Mouse (Mus musculus): ENCODE measurements around the gene Trim23. TPM values are rescaled to one million over a fixed set of nuclear protein-coding genes. Genes with fewer than 3 reads are reported as not detected.

Gene Trim23
- 107 TPM for polyA plus RNA-seq (2014; fragmentation: Illumina TruSeq; extraction: RNeasy Lipid Tissue Mini Kit (QIAGEN cat#74804))

DNA sequence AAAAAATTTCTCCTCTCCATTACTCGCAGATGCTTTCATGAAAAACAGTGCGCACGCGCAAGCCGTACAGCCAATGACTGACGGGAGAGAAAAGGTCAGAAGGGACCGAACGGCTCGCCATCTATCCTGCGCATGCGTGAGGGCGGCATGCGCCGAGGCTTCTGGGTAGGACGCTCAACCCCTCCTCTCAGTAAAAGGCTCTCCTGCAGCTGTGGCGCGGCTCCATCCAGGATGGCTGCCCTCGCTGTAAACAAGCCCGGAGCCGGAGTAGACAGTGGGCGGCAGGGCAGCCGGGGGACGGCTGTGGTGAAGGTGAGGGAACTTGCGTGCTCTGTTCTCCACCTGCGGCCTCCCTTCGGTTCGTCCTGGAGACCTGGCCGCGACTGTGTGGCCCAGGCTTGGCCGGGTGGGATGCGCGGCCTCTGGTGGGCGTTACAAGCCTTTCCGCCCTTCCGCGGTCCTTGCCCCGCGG lies at the start of gene Trim23:
Gene Trim23 (plus strand): TSS at position 148 of the 472 bp plus-strand sequence.

DNA sequence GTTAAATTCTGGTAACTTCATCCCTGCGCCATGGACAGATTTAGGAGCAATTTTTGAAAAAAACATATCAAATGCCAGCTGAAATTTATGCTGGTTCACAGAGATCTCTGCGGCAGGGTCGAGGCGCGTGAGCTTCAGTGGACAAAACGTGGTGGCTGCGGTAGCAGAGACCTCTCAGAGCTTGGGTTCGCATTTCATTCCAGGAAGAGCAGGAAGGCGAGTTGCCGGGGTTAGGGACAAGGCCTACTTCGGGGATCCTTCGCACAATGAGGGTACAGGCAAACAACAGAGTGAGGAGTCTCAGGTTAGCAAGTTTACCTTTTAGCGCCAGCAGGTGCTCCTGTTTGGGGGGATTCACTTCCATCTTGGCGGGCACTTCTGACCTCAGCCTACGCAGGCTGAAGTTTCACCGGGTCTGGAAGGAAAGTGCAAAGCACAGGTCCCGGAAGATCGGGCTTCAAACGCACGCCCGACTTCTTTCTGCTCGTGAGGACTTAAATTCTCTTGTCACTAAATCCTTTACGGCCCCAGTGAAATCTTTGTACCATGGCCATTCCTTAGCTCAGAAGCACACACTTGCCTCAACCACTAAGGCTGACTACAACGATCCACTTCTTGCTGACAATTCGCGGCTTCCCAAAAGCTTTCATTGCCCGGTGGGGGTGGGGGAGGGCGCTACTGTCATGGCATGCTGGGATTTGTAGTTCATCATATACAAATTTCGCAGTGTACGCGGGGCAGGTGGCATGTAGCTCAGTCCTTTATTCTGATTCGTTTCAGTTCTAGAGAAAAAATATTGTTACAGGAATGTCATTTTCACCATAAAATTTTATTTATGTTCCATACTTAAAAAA lies 574 bp upstream of the Trim23 start, which contains the start of gene Trappc13:
Gene Trappc13 (minus strand): TSS at position 674 of the 854 bp plus-strand sequence.

DNA sequence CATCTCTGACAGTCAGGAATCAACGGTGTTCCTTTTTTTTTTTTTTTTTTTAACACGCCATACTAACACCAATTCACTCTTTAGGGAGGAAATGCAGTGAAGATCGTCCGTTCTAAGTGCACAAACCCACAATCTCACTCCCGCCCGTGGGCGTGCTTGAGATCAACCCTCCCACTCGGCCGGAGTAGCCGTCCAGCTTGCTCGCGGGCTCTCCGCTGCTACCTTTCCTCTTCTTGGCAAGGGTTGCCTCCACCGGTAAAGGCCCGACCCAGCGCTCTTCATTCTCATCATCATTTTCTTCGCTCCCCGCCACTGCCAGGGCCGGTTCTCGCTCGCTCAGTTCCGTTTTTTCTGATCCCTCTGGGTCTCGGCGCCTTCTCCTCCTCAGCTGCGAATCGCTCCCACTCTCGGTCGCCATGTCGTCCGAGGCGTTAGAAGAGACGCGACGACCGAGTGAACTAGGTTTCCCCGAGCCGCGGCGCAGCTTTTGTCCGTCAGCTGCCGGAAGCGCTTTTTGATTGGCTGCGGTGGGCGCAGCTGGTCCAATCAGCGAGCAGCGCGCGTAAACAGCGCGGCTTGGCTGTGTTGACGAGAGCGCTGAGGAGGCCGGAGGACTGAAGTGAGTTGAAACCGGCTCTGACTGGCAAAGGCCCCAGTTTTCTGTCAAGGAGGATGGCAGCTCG lies 49.9 kb downstream of the Trim23 start, which contains the start of the genes Cenpk and Ppwd1:
Gene Cenpk (plus strand): TSS at position 228 of the 683 bp plus-strand sequence.
Gene Ppwd1 (minus strand): TSS at position 460 of the 683 bp plus-strand sequence.

Other genes with a start within 250 kb of the Trim23 start
- gene Nln, start 69.2 kb upstream of the Trim23 start, polyA plus RNA-seq (2014; fragmentation: Illumina TruSeq; extraction: RNeasy Lipid Tissue Mini Kit (QIAGEN cat#74804)): 72.6 TPM
- gene Sgtb, start 69.1 kb upstream of the Trim23 start, polyA plus RNA-seq (2014; fragmentation: Illumina TruSeq; extraction: RNeasy Lipid Tissue Mini Kit (QIAGEN cat#74804)): 8.3 TPM
- gene Trappc13, start 328 bp upstream of the Trim23 start, polyA plus RNA-seq (2014; fragmentation: Illumina TruSeq; extraction: RNeasy Lipid Tissue Mini Kit (QIAGEN cat#74804)): 91.7 TPM
- gene Cenpk, start 49.8 kb downstream of the Trim23 start, polyA plus RNA-seq (2014; fragmentation: Illumina TruSeq; extraction: RNeasy Lipid Tissue Mini Kit (QIAGEN cat#74804)): 115 TPM
- 57.9 TPM for gene Ppwd1, start 50.0 kb downstream of the Trim23 start, polyA plus RNA-seq (2014; fragmentation: Illumina TruSeq; extraction: RNeasy Lipid Tissue Mini Kit (QIAGEN cat#74804))
- 14.6 TPM for gene Adamts6, start 109.0 kb downstream of the Trim23 start, polyA plus RNA-seq (2014; fragmentation: Illumina TruSeq; extraction: RNeasy Lipid Tissue Mini Kit (QIAGEN cat#74804))

Measured in ovary, adult 10 weeks (tissue).